Mouse (Mus musculus): ENCODE data around the gene Csf1. TPM values are rescaled to one million over a fixed set of nuclear protein-coding genes. Genes with fewer than 3 reads are reported as not detected.

The Csf1 gene
- polyA plus RNA-seq, 1 experiment from 2014 or later, result 7.8 TPM

DNA sequence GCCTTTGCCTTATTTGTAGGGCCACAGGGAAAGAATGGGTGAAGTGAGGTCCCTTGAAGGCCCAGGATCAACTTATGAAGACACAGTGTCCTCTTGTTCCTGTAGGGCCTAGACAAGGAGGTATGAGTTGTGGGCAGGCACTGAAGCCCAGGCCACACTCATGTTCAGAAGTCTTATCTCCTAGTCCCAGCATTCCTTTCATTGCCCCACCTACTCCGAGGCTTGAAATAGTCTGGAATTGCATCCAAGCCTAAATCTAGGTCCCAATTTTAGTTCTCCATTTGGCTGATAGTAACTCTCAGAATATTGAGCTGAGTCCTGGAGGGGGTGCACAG is 55.9 kb downstream of the Csf1 start:
- 84% methylated on average over 1 of the region's 1 CpGs for WGBS
- no peaks in the 10 kb centered on the region for H3K36me3 ChIP-seq (ENCODE audit: insufficient read depth, low read length)
- TF ChIP-seq CTCF (IDR thresholded peaks at IDR 0.05; ENCODE audit: low read depth), result no peak

DNA sequence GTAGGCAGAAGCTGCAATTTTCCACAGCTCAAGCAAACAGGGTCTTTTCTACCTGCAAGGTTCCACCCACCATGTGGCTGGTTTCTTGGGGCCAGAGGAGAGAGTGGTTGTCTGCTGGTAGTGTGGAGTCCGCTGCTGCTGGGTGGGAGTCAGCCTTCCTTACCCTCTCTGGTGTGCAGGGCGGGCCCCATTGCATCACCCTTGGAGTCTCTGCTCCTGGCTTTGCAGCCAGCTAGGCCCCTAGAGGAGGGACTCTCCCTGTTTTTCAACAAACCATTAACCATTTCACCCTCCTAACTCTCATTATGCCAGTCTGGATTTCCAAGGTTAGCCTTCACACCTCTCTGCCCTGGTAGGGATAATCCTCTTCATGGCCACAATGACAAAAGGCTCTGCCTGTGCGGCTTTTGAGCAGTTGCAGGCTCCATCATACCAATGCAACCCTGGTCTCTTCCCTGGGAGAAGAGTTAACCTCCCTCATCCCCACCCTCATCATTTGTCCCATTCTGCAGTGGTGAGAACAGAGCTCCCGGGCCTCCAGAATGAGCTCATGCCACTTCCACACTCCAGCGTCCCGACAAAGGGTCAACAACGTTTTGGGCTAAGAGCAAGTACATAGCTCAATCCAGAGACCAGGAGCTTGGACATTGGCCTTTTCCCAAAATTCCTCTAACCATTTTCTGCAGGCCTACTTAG is 56.4 kb downstream of the Csf1 start:
- Histone ChIP-seq H3K36me3 (ENCODE audit: insufficient read depth, low read length) (no peaks in the 10 kb centered on the region), H3K4me1 (replicated peaks; ENCODE audit: insufficient read depth, low read length) (no peaks in the 10 kb centered on the region), H3K27ac (no peak overlapping the region), H3K27me3 (ENCODE audit: insufficient read depth, low read length) (no peaks in the 10 kb centered on the region), H3K9me3 (replicated peaks; ENCODE audit: low read length) (no peaks in the 10 kb centered on the region), H3K4me3 (replicated peaks; ENCODE audit: low read depth, low read length) (no peak overlapping the region), H3K9ac (ENCODE audit: low read depth, low read length) (no peak overlapping the region), H3K4me2 (ENCODE audit: low read length) (no peak overlapping the region)
- 81% methylated on average over 7 of the region's 7 CpGs for WGBS
- ATAC-seq (replicated peaks; ENCODE audit: low FRiP score, low read depth) (no peak), DNase-seq (ENCODE audit: low spot score) (no peak)
- no peak for TF ChIP-seq CTCF (IDR thresholded peaks at IDR 0.05; ENCODE audit: low read depth)

More for the DNA sequence above, 55.9 kb downstream of the Csf1 start:
- no peak for DNase-seq (ENCODE audit: low spot score)
- H3K9me3 ChIP-seq (replicated peaks; ENCODE audit: low read length), result no peaks in the 10 kb centered on the region
- no peaks in the 10 kb centered on the region for H3K4me1 ChIP-seq (replicated peaks; ENCODE audit: insufficient read depth, low read length)
- H3K4me2 ChIP-seq (ENCODE audit: low read length), result no peak overlapping the region
- no peak overlapping the region for H3K9ac ChIP-seq (ENCODE audit: low read depth, low read length)
- H3K27ac ChIP-seq, result no peak overlapping the region
- no peak for ATAC-seq (replicated peaks; ENCODE audit: low FRiP score, low read depth)
- no peak overlapping the region for H3K4me3 ChIP-seq (replicated peaks; ENCODE audit: low read depth, low read length)
- H3K27me3 ChIP-seq (ENCODE audit: insufficient read depth, low read length), result no peaks in the 10 kb centered on the region

DNA sequence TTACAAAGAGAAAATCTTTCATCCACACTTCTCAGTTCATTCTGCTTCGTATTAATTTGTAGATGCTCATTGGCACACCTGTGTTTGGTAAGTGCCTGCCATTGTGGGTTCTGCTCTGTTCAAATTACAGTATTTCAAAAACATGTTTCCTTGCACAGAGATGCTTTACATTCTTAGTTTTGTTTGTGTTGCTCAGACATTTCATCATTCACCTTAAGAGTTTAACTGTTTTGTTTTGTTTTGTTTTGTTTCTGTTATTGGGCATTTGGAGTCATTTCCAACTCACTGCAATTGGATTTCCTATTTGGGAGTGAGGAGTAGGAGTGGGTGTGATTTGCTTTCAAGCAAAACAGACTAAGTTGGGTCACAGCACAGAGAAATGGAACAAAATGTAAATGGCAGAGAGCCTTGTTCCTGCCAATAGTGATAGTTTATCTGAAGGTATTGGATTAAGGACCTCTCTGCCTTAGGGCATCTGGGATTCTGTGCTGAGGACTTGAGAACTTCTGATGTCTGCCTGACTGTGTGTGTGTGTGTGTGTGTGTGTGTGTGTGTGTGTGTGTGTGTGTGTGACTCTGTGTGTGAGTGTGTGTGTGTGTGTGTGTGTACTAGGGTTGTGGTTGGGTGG is 58.4 kb downstream of the Csf1 start:
- ATAC-seq (replicated peaks; ENCODE audit: low FRiP score, low read depth) (no peak), DNase-seq (ENCODE audit: low spot score) (no peak)
- Histone ChIP-seq H3K9me3 (replicated peaks; ENCODE audit: low read length) (no peaks in the 10 kb centered on the region), H3K4me2 (ENCODE audit: low read length) (no peak overlapping the region), H3K27ac (no peak overlapping the region), H3K4me3 (replicated peaks; ENCODE audit: low read depth, low read length) (no peak overlapping the region), H3K9ac (ENCODE audit: low read depth, low read length) (no peak overlapping the region), H3K4me1 (replicated peaks; ENCODE audit: insufficient read depth, low read length) (no peaks in the 10 kb centered on the region), H3K36me3 (ENCODE audit: insufficient read depth, low read length) (no peaks in the 10 kb centered on the region), H3K27me3 (ENCODE audit: insufficient read depth, low read length) (no peaks in the 10 kb centered on the region)
- TF ChIP-seq CTCF (IDR thresholded peaks at IDR 0.05; ENCODE audit: low read depth), result no peak
- 86% methylated on average over 1 of the region's 1 CpGs for WGBS

DNA sequence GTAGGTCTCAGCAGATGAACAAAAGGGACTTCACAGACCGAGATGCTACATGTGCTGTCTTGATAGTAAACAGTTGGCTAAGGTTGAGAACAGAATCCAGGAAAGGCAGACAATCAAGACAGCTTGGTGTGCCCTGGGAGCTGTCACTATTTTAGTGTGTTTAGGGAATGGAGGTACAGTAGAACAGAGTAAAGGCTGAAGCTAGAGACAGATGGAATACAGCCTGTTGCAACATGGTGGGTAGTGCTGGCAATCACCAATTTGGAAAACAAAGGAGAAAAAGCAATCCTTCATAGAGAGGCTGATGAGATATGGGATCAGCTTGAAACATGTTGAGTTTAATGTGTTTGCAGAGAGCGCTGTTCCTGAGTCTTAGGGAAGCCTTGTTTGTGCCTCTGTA is 59.6 kb downstream of the Csf1 start:
- Histone ChIP-seq H3K9me3 (replicated peaks; ENCODE audit: low read length) (no peaks in the 10 kb centered on the region), H3K4me1 (replicated peaks; ENCODE audit: insufficient read depth, low read length) (no peaks in the 10 kb centered on the region), H3K27me3 (ENCODE audit: insufficient read depth, low read length) (no peaks in the 10 kb centered on the region), H3K36me3 (ENCODE audit: insufficient read depth, low read length) (no peaks in the 10 kb centered on the region), H3K4me2 (ENCODE audit: low read length) (no peak overlapping the region), H3K4me3 (replicated peaks; ENCODE audit: low read depth, low read length) (no peak overlapping the region), H3K27ac (no peak overlapping the region), H3K9ac (ENCODE audit: low read depth, low read length) (no peak overlapping the region)
- TF ChIP-seq CTCF (IDR thresholded peaks at IDR 0.05; ENCODE audit: low read depth), result no peak
- 84% methylated on average over 2 of the region's 2 CpGs for WGBS
- no peak for ATAC-seq (replicated peaks; ENCODE audit: low FRiP score, low read depth)
- no peak for DNase-seq (ENCODE audit: low spot score)

DNA sequence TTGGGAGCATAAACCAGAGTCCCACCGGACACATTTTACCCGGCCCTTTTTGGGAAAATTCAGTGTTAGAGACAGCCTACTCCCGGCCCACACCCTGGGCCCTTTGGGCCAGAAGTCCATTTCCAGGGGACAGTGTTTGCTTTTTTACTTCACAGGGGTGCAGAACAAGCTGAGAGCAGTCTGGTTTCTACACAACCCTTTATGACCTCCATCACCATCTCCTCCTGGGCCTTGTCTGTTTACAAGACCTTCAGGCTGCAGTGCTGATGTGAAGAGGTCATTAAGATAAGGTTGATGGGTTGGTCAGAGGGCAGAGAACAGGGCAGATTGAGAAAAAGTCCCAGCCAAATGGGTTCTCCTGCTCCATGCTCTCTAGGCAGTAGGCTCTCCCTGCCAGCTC is 63.4 kb downstream of the Csf1 start:
- TF ChIP-seq CTCF (IDR thresholded peaks at IDR 0.05; ENCODE audit: low read depth), result no peak
- no peak; the same call in 1 of the 2 replicates for ATAC-seq (replicated peaks; ENCODE audit: low FRiP score, low read depth)
- H3K27me3 ChIP-seq (ENCODE audit: insufficient read depth, low read length), result no peaks in the 10 kb centered on the region
- no peak overlapping the region for H3K9ac ChIP-seq (ENCODE audit: low read depth, low read length)
- H3K27ac ChIP-seq, result no peak overlapping the region
- H3K9me3 ChIP-seq (replicated peaks; ENCODE audit: low read length), result no peaks in the 10 kb centered on the region
- 29% methylated on average over 3 of the region's 3 CpGs for WGBS
- no peak overlapping the region for H3K4me3 ChIP-seq (replicated peaks; ENCODE audit: low read depth, low read length)
- no peaks in the 10 kb centered on the region for H3K36me3 ChIP-seq (ENCODE audit: insufficient read depth, low read length)
- no peak for DNase-seq (ENCODE audit: low spot score)
- H3K4me1 ChIP-seq (replicated peaks; ENCODE audit: insufficient read depth, low read length), result peaks cover 13% of the 10 kb centered on the region
- peak overlapping the region; percentile 18 for H3K4me2 ChIP-seq (ENCODE audit: low read length)

DNA sequence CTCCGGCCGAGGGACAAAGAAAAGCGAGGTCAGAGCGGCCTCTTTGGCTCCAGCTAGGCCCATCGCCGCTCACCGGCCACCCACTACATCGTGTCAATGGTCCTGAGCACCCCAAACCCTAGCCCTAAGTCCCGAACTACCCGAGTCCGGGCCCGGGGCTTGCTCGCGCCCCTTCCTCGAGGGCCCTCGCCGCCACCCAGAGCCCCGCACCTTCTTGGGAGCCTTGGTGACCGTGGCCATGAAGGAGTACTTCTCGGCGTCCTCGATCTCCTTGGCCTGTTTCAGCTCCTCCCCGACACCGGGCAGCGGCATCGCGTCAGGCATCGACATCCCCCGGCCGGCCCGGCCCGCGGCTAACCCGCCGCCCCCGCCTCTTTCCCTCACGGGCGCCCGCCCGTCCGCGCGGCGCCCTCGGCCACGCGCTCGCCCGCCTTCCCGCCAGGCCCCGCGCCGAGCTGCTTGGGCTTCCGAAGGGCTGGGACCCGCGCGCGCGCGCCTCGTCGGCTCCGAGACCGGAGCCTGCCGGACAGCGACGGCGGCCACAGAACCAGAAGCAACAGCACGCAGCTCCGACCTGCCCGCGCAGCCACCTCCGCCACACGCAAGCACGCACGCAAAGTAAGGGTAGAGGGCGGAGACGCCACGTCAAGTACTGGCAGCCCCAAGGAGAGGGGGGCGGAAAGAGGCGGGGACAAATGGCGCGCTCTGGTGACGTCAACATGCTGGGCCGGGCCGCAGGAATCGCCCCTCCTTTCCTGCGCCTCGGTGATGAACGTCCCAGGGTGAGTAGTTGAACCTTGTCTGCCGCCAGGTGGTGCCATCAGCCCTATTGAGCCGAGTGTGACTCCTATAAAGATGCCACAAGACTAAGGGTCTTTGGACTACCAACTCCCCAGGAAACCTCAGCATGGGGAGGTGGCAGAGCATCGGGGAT is 64.1 kb downstream of the Csf1 start, which contains the start of gene Ahcyl1:
Gene Ahcyl1 (minus strand): TSS at position 613 of the 934 bp plus-strand sequence.
- DNase-seq (ENCODE audit: low spot score) (peak; percentile 99), ATAC-seq (replicated peaks; ENCODE audit: low FRiP score, low read depth) (peak; percentile 99)
- Histone ChIP-seq H3K4me2 (ENCODE audit: low read length) (peak within 1 kb of the TSS; percentile 88), H3K27me3 (ENCODE audit: insufficient read depth, low read length) (no peaks in the 10 kb centered on the region), H3K27ac (peak within 1 kb of the TSS; percentile 96), H3K4me1 (replicated peaks; ENCODE audit: insufficient read depth, low read length) (peaks cover 13% of the 10 kb centered on the region), H3K9ac (ENCODE audit: low read depth, low read length) (peak within 1 kb of the TSS; percentile 95), H3K36me3 (ENCODE audit: insufficient read depth, low read length) (no peaks in the 10 kb centered on the region), H3K4me3 (replicated peaks; ENCODE audit: low read depth, low read length) (peak within 1 kb of the TSS; percentile 86), H3K9me3 (replicated peaks; ENCODE audit: low read length) (no peaks in the 10 kb centered on the region)
- 1% methylated on average over 89 of the region's 93 CpGs for WGBS
- TF ChIP-seq CTCF (IDR thresholded peaks at IDR 0.05; ENCODE audit: low read depth), result peak; percentile 98

Data from kidney, postnatal 0 days (tissue).